Mouse (Mus musculus) CD4-positive, CD25-positive, alpha-beta regulatory T cell, adult 4 months (primary cell): ENCODE results near the gene Krtap3-1. TPM values are rescaled to one million over a fixed set of nuclear protein-coding genes. Genes with fewer than 3 reads are reported as not detected.

Experiments
- polyA plus RNA-seq, 2 experiments: library from polyadenylated mRNA; unstranded; fragments of 100-300 nt; shearing (Covaris generic); gene quantifications; one replicate each; pipeline ENCODE4 v1.2.1; 2017

The Krtap3-1 gene
- polyA plus RNA-seq, 2 experiments from 2014 or later, result not detected

Other genes with a start within 250 kb of the Krtap3-1 start
- not detected for gene Krt25, start 243.7 kb downstream of the Krtap3-1 start, polyA plus RNA-seq
- not detected for gene Krt26, start 228.7 kb downstream of the Krtap3-1 start, polyA plus RNA-seq
- gene Krt27, start 215.5 kb downstream of the Krtap3-1 start, polyA plus RNA-seq, result not detected
- not detected for gene Krt28, start 191.7 kb downstream of the Krtap3-1 start, polyA plus RNA-seq
- 1 to 10 TPM; 8.8 to 9.7 TPM for gene Krt10, start 177.3 kb downstream of the Krtap3-1 start, polyA plus RNA-seq
- gene Krt12, start 144.4 kb downstream of the Krtap3-1 start, polyA plus RNA-seq, result not detected
- gene Krt20, start 128.5 kb downstream of the Krtap3-1 start, polyA plus RNA-seq, result not detected
- not detected for gene Krt23, start 73.5 kb downstream of the Krtap3-1 start, polyA plus RNA-seq
- not detected for gene Krt39, start 45.3 kb downstream of the Krtap3-1 start, polyA plus RNA-seq
- not detected for gene Krt40, start 23.5 kb downstream of the Krtap3-1 start, polyA plus RNA-seq
- not detected for gene Krtap3-3, start 15.8 kb downstream of the Krtap3-1 start, polyA plus RNA-seq
- not detected for gene Krtap3-2, start 9.8 kb downstream of the Krtap3-1 start, polyA plus RNA-seq
- gene Gm11939, start 7.2 kb downstream of the Krtap3-1 start, polyA plus RNA-seq, result not detected
- not detected for gene Krtap1-5, start 14.4 kb upstream of the Krtap3-1 start, polyA plus RNA-seq
- not detected for gene Krtap1-4, start 17.0 kb upstream of the Krtap3-1 start, polyA plus RNA-seq
- not detected for gene Krtap1-3, start 24.7 kb upstream of the Krtap3-1 start, polyA plus RNA-seq
- gene Krtap9-3, start 31.5 kb upstream of the Krtap3-1 start, polyA plus RNA-seq, result not detected
- not detected for gene Gm11938, start 36.7 kb upstream of the Krtap3-1 start, polyA plus RNA-seq
- gene Gm11937, start 43.6 kb upstream of the Krtap3-1 start, polyA plus RNA-seq, result not detected
- gene Krtap2-4, start 48.2 kb upstream of the Krtap3-1 start, polyA plus RNA-seq, result not detected
- gene Gm11562, start 53.8 kb upstream of the Krtap3-1 start, polyA plus RNA-seq, result not detected
- not detected for gene Krtap4-1, start 61.6 kb upstream of the Krtap3-1 start, polyA plus RNA-seq
- not detected for gene Krtap4-2, start 68.5 kb upstream of the Krtap3-1 start, polyA plus RNA-seq
- not detected for gene Krtap4-7, start 77.5 kb upstream of the Krtap3-1 start, polyA plus RNA-seq
- gene Gm11555, start 83.6 kb upstream of the Krtap3-1 start, polyA plus RNA-seq, result not detected
- gene Gm11563, start 92.3 kb upstream of the Krtap3-1 start, polyA plus RNA-seq, result not detected
- not detected for gene Krtap4-6, start 99.3 kb upstream of the Krtap3-1 start, polyA plus RNA-seq
- not detected for gene Gm14190, start 124.1 kb upstream of the Krtap3-1 start, polyA plus RNA-seq
- not detected for gene Gm14180, start 167.7 kb upstream of the Krtap3-1 start, polyA plus RNA-seq
- gene Gm11595, start 206.3 kb upstream of the Krtap3-1 start, polyA plus RNA-seq, result not detected
- gene Krtap4-8, start 214.1 kb upstream of the Krtap3-1 start, polyA plus RNA-seq, result not detected
- not detected for gene Krtap4-9, start 218.6 kb upstream of the Krtap3-1 start, polyA plus RNA-seq
- not detected for gene Gm11596, start 226.8 kb upstream of the Krtap3-1 start, polyA plus RNA-seq
- not detected for gene Gm11569, start 232.3 kb upstream of the Krtap3-1 start, polyA plus RNA-seq
- gene Gm11554, start 237.8 kb upstream of the Krtap3-1 start, polyA plus RNA-seq, result not detected
- not detected for gene Krtap4-13, start 243.3 kb upstream of the Krtap3-1 start, polyA plus RNA-seq
- gene Gm11564, start 249.0 kb upstream of the Krtap3-1 start, polyA plus RNA-seq, result not detected